Mouse (Mus musculus) layer of hippocampus, postnatal 14 days (tissue): ENCODE data around the gene Otx1. TPM values are rescaled to one million over a fixed set of nuclear protein-coding genes. Genes with fewer than 3 reads are reported as not detected.

Experiments
- DNase-seq, 2 experiments: peaks; one replicate each; pipeline ENCODE4 v3.0.0; 2021 to 2022; ENCODE audit warnings: low spot score in 2 of 2, mixed read lengths in 1 of 2
- total RNA-seq, 2 experiments: library from RNA; stranded (reverse); gene quantifications; 2 replicates each; pipeline ENCODE4 v1.2.3; 2021

Gene Otx1
- total RNA-seq, 2 experiments from 2014 or later, result 5.0 to 6.6 TPM

DNA sequence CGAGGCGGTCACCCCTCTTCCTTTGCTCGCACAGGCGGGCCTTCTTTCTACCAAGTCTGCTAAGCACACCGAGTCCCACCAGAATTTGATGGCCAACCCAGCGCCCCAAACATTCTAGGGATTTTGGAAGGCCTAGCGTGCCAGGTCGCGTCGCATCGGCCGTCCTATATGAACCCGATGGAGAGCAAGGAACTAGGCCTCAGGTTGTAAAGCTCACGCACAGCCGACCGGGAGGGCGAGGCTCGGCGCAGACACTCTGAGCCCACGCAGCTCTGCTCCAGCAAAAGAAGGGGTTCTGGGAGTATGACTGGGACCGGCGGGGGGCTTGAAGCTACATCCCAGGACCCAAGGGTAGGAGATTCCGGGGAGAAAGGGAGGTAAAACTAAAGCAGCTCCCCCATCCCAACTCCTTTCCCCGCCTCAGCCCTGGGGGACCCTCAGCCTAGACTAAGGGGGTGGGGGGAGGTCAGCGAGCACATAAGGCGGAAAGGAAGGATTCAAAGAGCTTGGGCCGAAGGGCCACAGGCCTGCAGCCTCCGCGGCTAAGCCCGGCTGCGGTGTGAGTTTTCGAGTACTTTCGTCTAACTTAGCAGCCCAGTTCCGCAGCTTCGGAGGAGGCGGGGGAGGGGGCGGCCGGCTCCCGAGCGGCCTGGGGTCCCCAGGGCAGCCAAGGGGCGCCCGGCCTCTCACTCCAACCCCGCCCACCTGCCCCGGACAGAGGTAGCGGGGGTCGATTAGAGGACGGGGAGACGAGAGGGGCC, 2.2 kb downstream of the Otx1 start:
- DNase-seq, result no peak

DNA sequence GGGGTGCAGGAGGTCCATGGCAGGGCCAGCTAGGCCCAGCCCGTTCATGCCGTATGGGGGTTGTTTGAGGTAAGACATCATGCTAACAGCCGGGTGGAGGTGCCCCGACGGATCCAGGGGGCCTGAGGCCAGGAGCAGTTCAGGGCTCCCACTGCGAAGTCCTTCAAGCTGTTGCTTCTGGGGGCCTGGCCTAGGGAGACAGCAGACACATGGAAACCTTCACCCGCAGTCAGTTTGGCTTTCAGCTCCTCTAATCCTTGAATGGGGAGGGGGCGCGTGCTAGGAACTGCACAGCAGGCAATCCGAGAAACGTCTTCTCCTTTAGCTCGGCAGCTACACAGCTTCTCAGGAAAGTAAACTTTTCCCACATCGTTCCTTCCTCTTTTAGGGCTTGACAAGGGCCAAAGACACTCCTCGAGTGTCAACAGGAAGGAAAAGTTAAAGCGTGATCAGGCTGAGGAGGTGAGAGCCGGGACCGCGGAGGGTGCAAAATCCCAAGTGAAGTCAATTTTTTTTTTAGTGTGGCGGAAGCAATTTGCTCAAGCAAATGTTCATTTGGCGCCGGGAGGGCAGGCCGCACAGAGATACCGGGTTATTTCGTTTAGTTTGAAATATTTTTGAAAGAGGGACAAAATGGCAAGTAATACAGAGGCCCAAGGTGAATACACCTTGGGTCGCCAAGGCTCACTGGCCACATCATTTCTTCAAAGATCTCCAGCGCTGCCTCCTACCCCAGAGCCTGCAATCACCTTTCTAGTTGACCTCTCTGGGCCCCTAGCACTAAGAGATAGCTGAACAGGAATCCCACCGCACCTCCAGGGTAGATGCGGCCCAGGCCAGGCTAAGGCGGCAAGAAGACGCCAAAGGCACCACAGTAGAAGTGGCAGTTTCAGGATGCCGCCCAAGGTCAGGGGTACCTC, 3.0 kb downstream of the Otx1 start:
- peak in 1 of 2 experiments; percentile 19 for DNase-seq

DNA sequence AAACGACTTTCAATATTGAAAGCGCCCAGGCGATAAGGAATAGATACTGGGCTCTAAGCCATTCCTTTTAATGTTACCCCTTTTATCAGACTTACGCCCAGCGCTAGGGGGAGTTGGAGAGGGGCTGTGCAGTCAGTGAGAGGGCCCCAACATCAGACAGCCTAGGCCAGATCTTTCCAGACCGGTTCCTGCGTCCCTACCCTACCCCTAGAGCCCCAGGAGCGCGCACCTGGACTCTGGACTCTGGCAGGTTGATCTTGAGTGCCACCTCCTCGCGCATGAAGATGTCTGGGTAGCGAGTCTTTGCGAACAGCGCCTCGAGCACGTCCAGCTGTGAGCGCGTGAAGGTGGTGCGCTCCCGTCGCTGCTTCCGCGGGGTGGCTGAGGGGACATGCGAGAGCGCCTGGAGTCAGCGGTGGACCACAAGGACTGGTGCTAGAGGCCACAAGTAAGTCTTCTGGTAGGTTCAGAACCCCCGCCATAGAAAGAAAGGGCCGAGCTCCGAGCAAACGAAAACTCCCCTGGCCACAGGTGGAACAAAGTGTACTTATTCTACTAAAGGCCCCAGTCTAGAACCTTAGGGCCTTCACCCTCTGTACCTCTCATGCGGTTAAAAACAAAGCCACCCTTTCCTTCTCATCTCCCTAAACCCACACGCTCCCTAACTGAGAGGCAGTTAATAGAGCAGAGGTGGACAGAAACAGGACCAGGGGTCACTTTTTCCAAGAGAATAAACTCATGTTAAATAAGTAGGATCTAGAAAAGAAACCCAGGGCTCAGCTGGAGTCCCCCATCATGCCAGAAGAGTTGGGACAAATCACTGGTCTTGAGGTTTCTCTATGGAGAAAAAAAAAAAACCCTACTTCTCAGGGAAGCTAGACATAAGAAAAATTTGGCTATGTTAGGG, 4.3 kb downstream of the Otx1 start:
- DNase-seq, result no peak

DNA sequence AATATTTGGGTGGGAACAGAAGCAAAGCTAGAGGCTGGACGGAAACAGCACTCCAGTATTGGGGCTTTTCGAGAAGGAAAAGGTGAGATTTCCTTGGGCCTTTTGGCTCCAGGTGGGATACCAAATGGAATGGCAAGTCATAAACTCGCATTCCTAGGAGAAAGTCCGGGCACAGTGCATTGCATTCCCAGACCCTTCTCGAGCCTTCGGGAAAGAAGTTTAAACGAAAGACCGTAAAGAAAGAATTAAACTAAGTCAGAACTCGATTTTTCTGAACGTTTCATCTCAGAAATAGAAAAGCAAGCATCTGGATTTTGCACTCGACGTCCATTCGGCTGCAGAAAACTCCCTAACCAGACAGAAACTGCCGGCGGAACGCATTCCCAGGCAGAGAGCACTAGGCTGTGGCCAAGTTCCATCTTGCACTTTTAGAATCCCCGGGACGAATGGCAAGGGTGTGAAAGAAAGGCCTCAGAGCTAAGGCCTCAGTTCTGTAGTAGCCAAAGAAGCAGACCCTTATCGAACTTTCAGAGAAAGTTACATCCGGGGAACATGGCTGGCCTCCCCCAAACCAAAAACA, 5.0 kb downstream of the Otx1 start:
- DNase-seq, result peak in 1 of 2 experiments; percentile 28

DNA sequence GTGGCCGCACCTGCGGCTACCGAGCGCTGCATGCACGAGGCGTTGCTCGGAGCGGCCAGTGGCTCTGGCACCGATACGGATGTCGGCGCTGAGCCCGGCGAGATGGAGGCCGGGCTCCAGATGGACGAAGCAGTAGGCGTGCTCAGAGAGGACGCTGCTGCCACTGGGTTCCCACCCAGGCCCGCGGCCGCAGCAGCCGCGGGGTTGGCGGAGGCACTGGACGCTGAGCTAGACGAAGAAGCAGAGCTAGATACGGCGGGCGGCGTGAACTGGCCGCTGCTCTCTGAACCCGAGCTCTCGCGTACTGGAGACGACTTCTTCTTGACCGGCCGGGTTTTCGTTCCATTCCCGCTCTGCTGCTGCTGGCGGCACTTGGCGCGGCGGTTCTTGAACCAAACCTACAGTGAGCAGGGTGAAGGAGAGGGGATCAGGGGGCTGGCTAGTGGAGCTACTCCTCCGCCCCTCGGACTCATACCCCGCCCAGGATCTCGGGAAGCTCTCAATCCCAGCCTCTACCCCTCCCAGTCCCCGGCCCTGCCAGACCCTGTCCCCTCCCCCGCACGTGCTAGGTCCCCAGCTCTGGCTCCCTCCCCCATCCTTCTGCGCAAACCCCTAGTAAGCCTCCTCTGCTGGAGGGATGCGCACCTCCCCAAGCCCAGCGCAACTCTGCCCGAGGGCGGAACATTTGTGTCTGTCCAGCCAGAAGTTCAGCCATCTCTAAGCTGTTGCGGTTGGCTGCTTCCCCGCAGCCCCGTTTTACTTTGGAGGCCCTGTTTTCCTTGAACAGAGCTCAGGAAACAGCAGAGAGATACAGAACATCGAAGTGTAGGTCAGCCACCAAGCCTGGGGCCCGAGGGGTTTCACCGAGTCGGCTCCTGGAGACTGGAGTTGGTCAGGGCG, 5.8 kb downstream of the Otx1 start:
- peak in 1 of 2 experiments; percentile 42 for DNase-seq

DNA sequence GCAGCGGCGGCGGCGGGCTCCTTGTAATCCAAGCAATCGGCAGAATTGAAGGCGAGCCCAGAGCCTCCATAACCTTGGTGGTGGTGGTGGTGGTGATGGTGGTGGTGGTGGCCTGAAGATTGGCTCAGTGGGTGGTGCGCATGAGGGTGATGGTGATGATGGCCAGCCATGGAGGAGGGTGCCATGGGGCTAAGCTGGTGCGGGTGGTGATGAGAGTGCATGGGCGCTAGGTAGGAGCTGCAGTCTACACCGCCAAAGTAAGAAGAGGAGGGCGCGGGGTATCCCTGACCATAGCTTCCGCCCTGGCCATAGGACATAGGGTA, 6.4 kb downstream of the Otx1 start:
- peak in 1 of 2 experiments; percentile 39 for DNase-seq

DNA sequence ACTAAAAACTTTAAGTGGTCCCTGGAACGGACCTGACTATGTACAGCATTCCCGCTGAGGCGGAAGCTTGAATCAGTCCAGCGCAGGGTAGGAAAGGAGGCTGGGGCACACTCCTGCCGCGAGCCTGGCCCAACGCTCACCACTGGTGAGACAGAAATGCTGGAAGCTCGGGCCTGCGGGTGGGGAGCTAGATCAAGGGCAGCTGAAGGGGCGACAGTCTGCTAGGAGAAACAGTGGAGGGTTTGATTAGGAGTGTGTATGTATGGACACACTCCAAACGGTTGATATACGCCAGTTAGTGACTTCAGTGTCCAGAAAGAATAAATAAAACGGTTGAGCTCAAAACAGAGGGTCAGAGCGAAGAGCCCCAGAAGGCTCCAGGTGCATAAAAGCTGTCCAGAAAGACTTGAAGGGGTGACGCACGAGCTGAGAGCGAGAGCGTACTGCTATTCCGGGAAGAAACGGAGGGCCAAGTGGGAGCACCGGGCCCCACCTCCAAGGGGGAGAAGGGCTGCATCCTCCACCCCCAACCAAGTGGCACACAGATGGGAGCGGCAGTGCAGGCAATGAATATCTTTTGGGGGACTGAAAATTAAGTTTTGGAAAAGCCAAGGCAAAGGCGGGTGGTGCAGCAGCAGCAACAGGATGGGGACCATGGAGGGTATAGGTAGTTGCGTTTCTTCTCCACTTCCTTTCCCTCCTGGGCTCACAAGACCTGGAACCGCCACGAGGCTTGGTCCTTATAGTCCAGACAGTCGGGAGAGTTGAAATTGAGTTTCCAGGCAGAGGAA, 7.0 kb downstream of the Otx1 start:
- peak in 1 of 2 experiments; percentile 24 for DNase-seq

DNA sequence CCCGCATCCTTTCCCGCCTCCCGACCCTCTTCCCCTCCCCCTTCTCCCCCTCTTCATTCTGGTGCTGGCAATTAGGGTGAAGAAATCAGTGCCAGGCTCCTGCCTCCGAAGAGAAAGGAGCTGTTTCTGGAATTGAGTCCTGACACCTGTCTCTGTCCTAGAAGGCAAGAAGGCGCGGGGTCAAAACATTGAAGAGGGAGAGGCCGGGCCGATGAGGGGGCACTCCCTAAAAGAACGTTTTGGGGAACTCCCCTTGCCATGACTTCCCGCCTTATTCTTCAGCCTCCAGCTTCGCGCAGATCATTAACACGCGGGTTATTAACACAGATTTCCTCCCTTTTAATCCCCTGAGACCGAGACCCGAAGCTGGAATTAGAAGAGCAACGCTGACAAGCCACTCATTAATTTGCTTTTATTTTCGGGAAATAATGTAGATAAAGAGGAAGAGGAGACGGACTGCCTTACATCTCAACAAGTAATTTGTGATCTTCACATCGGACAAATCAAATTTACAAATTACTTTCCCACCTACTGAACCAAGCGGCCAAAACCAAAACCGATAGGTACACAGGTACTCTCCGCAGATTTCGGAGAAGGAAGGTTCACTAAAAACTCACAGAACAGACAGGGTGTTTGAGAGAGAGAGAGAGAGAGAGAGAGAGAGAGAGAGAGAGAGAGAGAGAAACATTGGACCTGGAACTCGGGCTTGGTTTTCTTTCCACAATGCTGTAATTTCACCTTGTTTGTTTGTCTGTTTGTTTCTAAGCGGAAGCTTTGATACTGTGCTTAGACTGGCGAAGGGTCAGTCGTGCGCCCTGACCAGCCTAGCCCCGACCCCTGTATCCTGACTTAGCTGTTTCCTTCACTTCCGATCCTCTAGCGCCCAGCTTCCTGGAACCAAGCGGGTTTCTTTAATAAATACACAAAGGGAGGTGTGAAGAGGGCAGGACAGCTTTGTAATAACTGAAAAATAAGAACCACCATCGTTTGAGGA, 8.0 kb downstream of the Otx1 start:
- peak in 1 of 2 experiments; percentile 29 for DNase-seq

DNA sequence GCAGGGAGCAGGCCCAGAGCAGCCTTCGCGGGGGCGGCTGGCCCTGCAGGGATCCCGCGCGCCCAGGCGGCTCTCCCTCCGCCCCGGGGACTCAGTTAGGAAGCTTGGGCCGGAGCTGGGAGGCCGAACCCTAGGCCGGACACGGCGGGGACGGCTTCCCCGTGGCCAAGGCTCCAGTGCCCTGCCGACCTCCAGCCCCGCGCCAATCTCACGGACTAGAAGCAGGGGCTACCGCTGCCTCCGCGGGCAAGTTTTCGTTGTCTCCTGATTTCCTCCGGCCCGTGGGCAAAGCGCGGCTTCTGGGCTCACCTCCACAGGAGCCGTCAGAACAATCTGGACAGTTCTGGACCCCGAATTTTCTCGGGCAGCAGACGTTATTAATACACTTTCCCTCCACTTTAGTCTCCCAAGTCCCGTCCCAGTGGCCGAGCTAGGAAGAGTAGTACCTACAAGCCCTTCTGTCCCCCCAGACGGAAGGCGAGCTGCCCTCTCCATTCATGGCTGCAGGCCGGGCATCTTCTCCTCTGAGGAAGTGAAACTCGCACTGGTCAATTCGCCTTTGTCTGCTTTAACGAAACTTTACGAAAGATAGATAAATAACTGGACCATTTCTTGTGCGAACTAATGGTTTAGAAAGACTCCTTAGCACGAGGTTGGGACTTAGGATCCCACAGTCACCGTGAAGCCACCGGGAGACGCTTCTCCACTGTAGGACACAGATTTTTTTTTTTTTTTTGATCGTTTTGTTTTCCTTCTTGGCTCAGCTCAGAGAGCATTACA, 8.9 kb downstream of the Otx1 start:
- peak in 1 of 2 experiments; percentile 49 for DNase-seq

DNA sequence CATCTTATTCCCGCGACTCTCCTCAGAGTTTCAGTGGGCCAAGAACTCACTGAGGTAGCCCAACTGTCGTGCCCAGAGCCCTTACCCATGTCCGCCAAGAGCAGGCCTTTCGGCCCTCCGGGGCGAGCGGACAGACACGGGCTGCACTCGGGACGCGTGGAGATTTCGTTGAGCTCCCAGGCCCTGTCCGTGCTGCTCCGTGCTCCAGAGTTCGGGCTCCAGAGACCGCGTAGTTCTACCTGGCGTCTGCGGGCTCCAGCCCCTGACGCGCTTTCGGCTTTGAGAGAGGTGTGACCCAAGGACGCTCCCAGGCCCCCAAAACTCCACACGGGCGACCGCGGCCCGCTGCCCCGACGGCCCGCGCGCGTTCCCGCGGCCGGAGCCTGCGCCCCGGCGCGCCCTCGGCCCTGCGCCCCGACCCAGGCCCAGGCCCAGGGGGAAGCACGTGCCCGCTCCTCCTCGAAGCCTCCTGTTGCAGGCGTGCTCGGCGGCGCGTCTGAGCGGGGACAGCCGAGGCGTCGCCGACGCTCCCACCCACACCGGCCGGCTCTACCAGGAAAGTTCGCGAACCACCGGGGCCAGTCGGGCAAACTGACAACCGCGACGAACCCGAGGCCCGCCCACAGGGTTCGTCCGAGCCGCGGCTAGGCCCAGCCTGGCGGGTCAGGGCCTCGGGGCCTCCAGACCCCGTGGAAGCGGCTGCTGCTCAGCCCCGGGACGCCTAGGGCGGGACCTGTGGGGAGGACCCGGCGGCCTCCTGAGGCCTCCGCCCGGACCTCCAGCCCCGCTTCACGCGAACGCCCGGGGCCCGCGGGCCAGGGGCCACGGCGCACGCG, 9.7 kb downstream of the Otx1 start:
- peak in 1 of 2 experiments; percentile 8 for DNase-seq

DNA sequence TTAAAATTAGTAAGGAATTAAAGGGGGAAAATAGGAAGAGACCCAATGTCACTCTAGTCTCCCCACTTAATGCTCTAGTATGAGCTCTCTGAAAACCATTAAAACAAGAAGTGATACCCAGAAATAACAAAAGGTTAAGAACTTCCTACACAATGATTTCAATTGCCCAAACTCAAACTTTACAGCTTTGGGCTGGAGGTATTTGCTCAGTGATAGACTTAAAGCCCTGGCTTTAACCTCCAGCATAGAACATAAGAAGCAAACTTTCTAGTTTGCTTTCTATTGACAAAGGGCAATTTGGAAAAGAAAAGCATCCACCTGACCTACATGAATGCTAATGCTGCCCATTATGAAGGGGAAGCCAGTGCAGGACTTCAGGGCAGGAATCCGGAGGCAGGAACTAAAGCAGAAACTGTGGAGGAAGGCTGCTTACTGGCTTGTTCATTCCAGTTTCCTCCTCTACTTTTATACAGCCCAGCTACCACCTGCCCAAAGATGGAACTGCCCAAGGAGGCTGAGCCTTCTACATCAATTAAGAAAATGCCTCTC, 14.2 kb downstream of the Otx1 start:
- no peak for DNase-seq

DNA sequence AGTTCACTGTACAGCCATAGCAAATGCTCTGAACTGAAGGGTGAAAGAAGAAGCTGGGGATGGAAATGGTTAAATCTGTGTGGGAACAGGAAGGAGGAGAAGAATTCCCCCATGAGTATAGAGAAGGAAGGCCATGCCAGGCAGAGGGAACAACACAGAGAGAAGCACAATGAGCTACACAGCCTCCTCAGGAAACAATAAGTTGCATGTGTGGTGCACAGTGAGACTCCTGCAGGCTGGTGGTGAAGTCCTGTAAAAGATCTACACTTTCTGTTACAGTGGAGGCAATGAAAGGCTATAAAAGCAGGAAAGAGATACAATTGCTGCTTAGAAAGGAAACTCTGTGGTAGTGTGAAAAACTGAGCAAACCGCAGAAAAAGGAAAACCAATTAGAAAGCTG, 17.6 kb downstream of the Otx1 start:
- no peak for DNase-seq

DNA sequence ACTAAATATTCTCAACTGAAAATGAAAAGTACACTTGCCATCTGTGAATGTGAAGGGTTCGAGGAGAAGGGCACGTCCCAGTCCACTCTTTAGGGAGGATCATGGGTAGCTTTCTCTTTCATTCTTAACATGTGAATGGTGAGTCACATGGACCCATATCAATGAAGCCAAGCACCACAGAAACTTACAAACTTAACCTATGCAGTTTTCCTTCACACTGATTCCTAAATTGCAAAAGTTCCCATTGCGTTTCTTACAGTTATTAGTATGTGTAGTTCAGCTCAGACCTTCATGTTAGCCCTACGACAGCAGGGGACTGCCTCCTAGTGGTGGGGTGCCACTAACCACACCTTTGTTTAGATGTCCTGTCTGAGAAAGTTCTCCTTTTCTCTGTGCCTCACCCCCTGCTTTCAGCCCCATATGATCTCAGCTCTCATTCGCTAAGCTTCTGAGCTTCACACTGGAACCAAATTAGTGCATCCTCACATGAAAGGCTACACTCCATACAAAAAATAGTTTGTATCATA, 28.6 kb downstream of the Otx1 start:
- DNase-seq, result no peak

DNA sequence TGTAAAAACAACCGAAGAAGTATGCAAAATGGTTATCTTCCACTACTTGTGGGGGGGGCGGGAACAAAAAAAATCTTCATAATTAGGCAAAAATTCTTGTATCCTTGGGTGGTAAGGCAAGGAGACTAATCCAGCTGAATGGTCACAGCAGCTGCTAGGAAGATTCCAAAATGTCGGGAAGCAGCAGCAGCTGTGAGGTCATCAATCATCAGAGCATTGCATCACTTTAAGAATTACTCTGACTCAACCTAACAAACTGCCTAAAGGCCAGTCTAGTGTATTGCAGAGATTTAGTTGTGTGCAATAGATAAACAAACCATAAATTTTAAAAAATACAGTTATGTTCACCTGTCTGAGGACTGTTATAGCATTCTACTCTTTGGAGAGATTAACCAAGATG, 29.1 kb downstream of the Otx1 start:
- DNase-seq, result no peak

DNA sequence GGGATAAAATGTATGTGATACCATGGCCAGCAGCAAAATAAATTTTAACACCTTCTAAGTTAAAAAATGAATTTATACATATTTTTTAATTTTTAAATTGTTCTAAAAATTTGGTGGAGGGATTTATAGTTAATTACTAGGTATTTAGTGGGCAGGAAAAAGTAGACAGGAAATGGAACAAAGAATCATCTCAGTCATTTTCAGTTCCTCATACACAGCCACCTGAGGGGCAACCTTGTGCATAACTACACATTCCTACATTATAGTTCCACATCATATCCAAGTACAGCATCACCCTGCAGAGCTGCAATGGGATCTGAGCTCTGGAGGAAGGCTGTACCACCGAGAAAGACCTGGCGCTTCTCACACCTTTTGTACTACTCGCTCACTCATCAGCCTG, 33.8 kb downstream of the Otx1 start:
- DNase-seq, result no peak

DNA sequence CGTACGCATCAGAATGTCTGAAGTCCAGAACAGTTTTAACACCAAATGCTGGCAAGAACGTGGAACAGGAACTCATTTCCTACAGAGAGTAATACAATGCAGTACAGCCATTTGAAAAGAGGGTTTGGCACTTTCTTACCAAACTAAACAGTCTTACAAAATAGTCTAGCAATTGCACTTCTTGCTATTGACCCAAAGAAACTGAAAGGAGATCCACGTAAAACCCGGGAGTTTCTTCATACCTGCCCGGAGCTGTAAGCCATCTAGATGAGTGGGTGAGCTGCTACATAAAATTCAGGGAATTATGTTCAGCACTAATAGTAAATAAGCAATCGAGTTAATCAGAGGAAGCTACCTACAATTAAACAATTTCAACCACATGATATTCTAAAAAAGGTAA, 47.5 kb downstream of the Otx1 start:
- DNase-seq, result no peak
